Mouse (Mus musculus) hindbrain, embryonic 11.5 days (tissue): ENCODE measurements around the gene Crocc2. TPM values are rescaled to one million over a fixed set of nuclear protein-coding genes. Genes with fewer than 3 reads are reported as not detected.

Experiments used
- polyA plus RNA-seq: library from polyadenylated mRNA; unstranded; fragments of >200 nt; fragmentation: Nextera tagmentation; extraction: Ambion mirVana; gene quantifications from 2 replicates; pipeline ENCODE4 v1.2.1, GENCODE M21; 2014

Crocc2 gene
- polyA plus RNA-seq, 1 experiment from 2014 or later = 0.09 TPM

Other genes starting within 250 kb of the Crocc2 start
- gene Capn10, start 234.3 kb upstream of the Crocc2 start, polyA plus RNA-seq = 32.3 and 40.9 TPM in 2 replicates
- 0.43 TPM in 1 of 2 replicates, not detected in the other for gene Gpr35, start 217.9 kb upstream of the Crocc2 start, polyA plus RNA-seq
- gene Aqp12, start 162.4 kb upstream of the Crocc2 start, polyA plus RNA-seq = not detected in 2 replicates
- gene Kif1a, start 66.8 kb upstream of the Crocc2 start, polyA plus RNA-seq = 72.0 and 82.8 TPM in 2 replicates
- gene Agxt, start 33.5 kb upstream of the Crocc2 start, polyA plus RNA-seq = not detected in 2 replicates
- 0.49 and 0.77 TPM in 2 replicates for gene 2310007B03Rik, start 7.8 kb upstream of the Crocc2 start, polyA plus RNA-seq
- gene Sned1, start 67.1 kb downstream of the Crocc2 start, polyA plus RNA-seq = 1.5 and 4.0 TPM in 2 replicates
- 33.0 and 35.3 TPM in 2 replicates for gene Mterf4, start 137.2 kb downstream of the Crocc2 start, polyA plus RNA-seq
- 79.4 and 89.3 TPM in 2 replicates for gene Ppp1r7, start 174.1 kb downstream of the Crocc2 start, polyA plus RNA-seq
- 12.1 and 12.2 TPM in 2 replicates for gene Pask, start 174.8 kb downstream of the Crocc2 start, polyA plus RNA-seq
- 0.23 TPM in 1 of 2 replicates, not detected in the other for gene Ano7, start 205.2 kb downstream of the Crocc2 start, polyA plus RNA-seq